Mouse (Mus musculus) brain, adult 10 weeks (tissue): ENCODE measurements around the gene Aldh3b3. TPM values are rescaled to one million over a fixed set of nuclear protein-coding genes. Genes with fewer than 3 reads are reported as not detected.

Experiments
- polyA plus RNA-seq: library from polyadenylated mRNA; stranded (reverse); fragments of 350-450 nt; fragmentation: Illumina TruSeq; extraction: RNeasy Lipid Tissue Mini Kit (QIAGEN cat#74804); gene quantifications from one replicate; pipeline ENCODE4 v1.2.3, GENCODE M21; 2015; ENCODE audit warnings: low read depth, low replicate concordance

The Aldh3b3 gene
- not detected for polyA plus RNA-seq

GRCm38 (mm10) chr19:3958470-3958869 lies at the start of gene Aldh3b3:
Gene Aldh3b3, plus strand, starts transcription at chr19:3958645.

DNA sequence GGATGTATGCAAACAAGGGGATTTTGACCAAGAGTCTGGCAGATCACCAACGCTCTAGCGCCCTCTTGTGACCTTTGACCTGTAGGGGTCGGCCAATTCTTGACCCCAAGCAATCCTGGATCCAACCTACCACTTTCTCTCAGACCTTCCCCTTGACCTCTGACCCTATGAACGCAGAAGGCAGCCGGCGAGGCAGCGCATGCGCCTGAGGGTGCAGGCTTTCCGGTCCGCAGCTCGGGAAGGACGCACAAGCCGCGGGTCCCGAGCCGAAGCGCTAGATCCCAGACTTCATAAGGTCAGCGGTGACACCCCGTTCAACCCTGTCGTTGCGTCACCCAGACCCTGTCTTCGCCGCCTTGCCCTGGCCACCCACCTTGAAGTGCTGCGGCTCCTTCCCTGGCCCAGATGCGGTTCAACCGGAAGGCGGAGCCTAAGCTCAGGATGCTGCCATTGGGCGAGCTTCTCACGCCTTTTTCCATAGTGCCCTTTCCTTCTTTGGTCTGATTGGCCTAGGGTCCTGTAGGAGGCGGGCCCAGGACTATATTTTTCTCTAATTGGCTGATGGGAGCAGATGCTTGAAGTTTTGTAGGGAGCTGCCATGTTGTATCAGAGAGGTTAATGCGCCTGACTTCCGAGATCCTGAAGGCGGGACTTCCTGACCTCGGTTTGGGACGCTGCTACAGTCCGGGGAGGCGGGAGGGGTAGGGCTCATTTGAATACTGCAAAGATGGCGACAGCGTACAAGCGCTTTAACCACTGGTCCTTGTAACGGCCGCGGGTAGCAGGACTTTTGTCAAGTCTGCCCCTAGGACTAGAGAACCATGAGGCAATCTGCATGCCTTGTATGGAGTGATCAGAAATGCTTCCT lies 45.9 kb upstream of the Aldh3b3 start, which contains the start of gene Ndufs8:
TSS of gene Ndufs8 (minus strand) at position 438 of the 868 bp plus-strand sequence.

DNA sequence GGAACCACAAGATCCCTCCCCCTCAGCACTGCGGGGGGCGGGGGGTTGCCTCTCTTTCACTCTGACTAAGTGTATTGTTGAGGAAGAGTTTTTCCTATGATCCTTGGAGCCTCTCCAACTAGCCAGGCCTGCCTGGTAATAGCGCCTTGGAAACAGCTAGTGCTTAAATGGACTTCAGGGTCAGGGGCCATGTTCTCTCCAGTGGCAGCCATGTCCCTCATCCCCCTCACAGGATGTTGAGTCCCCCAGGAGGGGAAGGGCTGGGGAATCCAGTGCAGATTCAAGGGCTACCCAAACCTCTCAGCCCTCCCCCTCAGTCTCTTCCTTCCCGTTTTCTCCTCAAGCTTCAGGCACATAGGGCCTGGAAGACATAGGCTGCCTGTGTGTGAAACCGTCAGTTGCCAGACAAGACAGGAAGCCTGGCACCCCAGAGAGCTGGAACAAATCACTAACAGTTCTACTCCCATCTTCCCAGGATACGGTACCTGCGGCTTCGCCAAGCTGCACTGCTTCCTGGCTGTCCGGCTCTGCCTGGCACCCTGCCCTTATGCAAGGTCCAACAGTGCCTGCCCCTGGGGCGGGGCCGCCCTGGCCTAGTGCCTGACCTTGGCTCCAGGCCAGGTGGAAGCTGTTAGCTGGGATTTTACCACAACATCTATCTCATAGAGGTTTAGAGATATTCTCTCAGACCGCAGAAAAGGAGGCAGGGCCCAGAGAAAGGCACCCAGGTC lies 29.1 kb upstream of the Aldh3b3 start, which contains the start of gene Aldh3b1:
TSS of gene Aldh3b1 (minus strand) at position 598 of the 731 bp plus-strand sequence.

GRCm38 (mm10) chr19:3935032-3935895 lies 23.2 kb upstream of the Aldh3b3 start, which contains the start of gene Unc93b1:
Gene Unc93b1, plus strand, starts transcription at chr19:3935186.

DNA sequence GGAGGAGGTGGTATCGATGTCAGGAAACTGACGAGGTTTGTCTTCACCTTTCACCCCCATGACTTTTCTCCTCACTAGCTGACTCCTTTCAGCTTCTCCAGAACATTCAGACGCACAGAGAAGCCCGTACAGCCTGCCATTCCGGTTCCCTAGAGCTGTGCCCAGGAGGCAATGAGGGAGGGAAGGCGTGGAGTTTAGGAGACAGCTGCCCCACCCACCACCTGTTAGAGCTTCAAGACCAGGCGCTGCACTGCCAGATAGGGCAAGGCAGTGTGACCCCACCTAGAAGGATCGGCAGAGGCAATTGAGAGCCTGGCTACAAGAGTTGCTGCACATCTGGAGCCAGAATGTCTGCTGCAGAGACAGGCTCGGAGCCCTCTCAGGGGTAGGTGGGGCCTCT lies 13.8 kb downstream of the Aldh3b3 start, which contains the start of gene Aldh3b2:
TSS of gene Aldh3b2 (plus strand) at position 100 of the 400 bp plus-strand sequence.

DNA sequence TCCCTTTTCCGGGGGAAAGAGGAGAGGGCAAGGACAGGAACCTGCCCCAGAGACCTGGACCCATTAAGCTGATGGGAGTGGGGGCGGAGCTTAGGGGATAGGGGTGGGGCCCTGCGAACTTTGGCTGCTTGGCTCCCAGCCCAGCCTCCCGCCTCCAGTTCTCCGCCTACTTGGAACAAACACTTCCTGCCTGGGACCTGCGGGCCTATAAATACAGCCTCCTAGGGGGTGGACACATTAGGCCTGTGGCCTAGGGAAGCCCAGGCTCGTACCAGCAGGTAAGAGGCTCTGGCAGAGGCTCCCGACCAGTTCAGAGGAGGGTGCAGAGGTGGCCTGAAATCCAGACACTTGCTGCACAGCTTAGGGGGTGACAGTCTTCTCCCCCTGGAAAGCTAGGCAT lies 27.9 kb downstream of the Aldh3b3 start, which contains the start of gene Acy3:
TSS of gene Acy3 (plus strand) at position 237 of the 400 bp plus-strand sequence.

DNA sequence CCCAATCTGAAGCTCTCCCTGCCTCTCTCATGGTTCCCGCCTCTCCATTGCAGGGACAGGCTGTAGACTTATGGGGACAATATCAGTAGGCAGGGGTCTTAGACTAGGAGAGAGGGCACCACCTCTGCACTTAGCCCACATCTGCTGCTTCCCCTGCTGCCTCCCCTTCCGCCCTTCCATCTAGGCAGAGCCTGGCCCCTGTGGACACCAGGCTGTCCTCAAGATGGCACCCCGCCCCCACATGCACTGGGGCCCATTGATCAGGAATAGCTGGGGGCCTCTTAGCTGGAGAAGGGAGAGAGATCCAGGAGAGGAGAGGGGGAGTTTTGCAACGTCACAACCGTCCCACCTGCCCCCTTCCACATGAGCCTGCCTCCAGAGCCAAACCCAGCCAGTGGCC lies 34.0 kb downstream of the Aldh3b3 start, which contains the start of gene Tbx10:
TSS of gene Tbx10 (plus strand) at position 337 of the 400 bp plus-strand sequence.

GRCm38 (mm10) chr19:4000119-4000900 lies 41.9 kb downstream of the Aldh3b3 start, which contains the start of the genes Nudt8 and Gm49405:
Gene Nudt8, plus strand, starts transcription at chr19:4000580.
Gene Gm49405, plus strand, starts transcription at chr19:4000626.

GRCm38 (mm10) chr19:4003112-4003511 lies 44.7 kb downstream of the Aldh3b3 start, which contains the start of gene Doc2g:
Gene Doc2g, plus strand, starts transcription at chr19:4003313.

DNA sequence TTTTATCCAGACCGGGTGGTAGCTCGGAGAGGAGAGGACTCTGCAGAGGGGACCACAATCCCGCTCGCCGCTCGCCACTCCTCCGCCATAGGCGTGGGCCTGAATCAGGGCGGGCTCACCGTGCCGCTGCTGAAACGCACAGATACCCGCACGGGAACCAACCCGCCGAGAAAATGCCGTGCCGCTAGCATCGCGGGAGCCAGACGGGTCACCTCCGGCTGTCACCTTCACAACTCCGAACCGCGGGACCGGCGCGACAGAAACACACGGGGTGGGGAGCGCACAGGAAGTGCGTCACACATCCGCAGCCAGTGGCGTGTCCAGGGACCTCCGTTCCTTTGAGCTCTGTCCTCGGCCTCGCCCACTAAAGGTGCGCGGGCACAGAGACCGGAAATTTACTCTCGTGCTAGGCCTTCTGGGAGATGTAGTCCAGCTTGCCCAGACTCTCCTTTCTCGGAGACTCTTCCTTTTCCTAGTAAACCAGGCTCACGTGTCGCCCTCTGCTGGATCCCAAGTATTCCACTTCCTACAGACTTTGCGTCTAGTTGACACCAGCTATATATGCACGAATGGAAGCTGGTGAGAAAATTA lies 54.1 kb downstream of the Aldh3b3 start, which contains the start of gene Ndufv1:
TSS of gene Ndufv1 (minus strand) at position 375 of the 591 bp plus-strand sequence.

Other genes starting within 250 kb of the Aldh3b3 start
- 28.6 TPM for gene Kmt5b, start 191.2 kb upstream of the Aldh3b3 start, polyA plus RNA-seq
- gene Chka, start 106.9 kb upstream of the Aldh3b3 start, polyA plus RNA-seq: 82.1 TPM
- gene Tcirg1, start 51.5 kb upstream of the Aldh3b3 start, polyA plus RNA-seq: 14.5 TPM
- 305 TPM for gene Ndufs8, start 45.9 kb upstream of the Aldh3b3 start, polyA plus RNA-seq
- 4.3 TPM for gene Aldh3b1, start 28.8 kb upstream of the Aldh3b3 start, polyA plus RNA-seq
- gene Unc93b1, start 23.5 kb upstream of the Aldh3b3 start, polyA plus RNA-seq: 16.0 TPM
- 1.4 TPM for gene Aldh3b2, start 13.7 kb downstream of the Aldh3b3 start, polyA plus RNA-seq
- gene Acy3, start 27.9 kb downstream of the Aldh3b3 start, polyA plus RNA-seq: 4.0 TPM
- not detected for gene Tbx10, start 34.1 kb downstream of the Aldh3b3 start, polyA plus RNA-seq
- 15.1 TPM for gene Nudt8, start 41.9 kb downstream of the Aldh3b3 start, polyA plus RNA-seq
- 2.0 TPM for gene Gm49405, start 42.0 kb downstream of the Aldh3b3 start, polyA plus RNA-seq
- gene Doc2g, start 44.7 kb downstream of the Aldh3b3 start, polyA plus RNA-seq: 5.7 TPM
- 236 TPM for gene Ndufv1, start 54.2 kb downstream of the Aldh3b3 start, polyA plus RNA-seq
- 465 TPM for gene Gstp1, start 79.3 kb downstream of the Aldh3b3 start, polyA plus RNA-seq
- 1.5 TPM for gene Gstp2, start 87.4 kb downstream of the Aldh3b3 start, polyA plus RNA-seq
- not detected for gene Gstp3, start 100.9 kb downstream of the Aldh3b3 start, polyA plus RNA-seq
- gene Cabp2, start 122.9 kb downstream of the Aldh3b3 start, polyA plus RNA-seq: not detected
- 37.6 TPM for gene Cdk2ap2, start 138.5 kb downstream of the Aldh3b3 start, polyA plus RNA-seq
- 122 TPM for gene Pitpnm1, start 141.4 kb downstream of the Aldh3b3 start, polyA plus RNA-seq
- gene Aip, start 167.2 kb downstream of the Aldh3b3 start, polyA plus RNA-seq: 183 TPM
- gene Gpr152, start 181.1 kb downstream of the Aldh3b3 start, polyA plus RNA-seq: 0.10 TPM
- gene Cabp4, start 185.4 kb downstream of the Aldh3b3 start, polyA plus RNA-seq: not detected
- gene Coro1b, start 190.0 kb downstream of the Aldh3b3 start, polyA plus RNA-seq: 127 TPM
- 1.5 TPM for gene Ptprcap, start 195.0 kb downstream of the Aldh3b3 start, polyA plus RNA-seq
- gene Rps6kb2, start 204.7 kb downstream of the Aldh3b3 start, polyA plus RNA-seq: 45.8 TPM
- gene Carns1, start 216.8 kb downstream of the Aldh3b3 start, polyA plus RNA-seq: 13.7 TPM
- gene Tbc1d10c, start 232.6 kb downstream of the Aldh3b3 start, polyA plus RNA-seq: 1.2 TPM
- gene Ppp1ca, start 233.4 kb downstream of the Aldh3b3 start, polyA plus RNA-seq: 454 TPM
- 10.9 TPM for gene Rad9a, start 243.0 kb downstream of the Aldh3b3 start, polyA plus RNA-seq